Mouse (Mus musculus) cerebellum, adult 18-20 months (tissue): ENCODE results near the gene Bahcc1.

Experiments used
- DNase-seq, 2 experiments: peaks; one replicate each; pipeline ENCODE4 v3.0.0; 2021

Bahcc1 gene

GRCm38 (mm10) chr11:120262356-120262901 is 29.7 kb downstream of the Bahcc1 start:
- peak; percentile 76 to 78 for DNase-seq

DNA sequence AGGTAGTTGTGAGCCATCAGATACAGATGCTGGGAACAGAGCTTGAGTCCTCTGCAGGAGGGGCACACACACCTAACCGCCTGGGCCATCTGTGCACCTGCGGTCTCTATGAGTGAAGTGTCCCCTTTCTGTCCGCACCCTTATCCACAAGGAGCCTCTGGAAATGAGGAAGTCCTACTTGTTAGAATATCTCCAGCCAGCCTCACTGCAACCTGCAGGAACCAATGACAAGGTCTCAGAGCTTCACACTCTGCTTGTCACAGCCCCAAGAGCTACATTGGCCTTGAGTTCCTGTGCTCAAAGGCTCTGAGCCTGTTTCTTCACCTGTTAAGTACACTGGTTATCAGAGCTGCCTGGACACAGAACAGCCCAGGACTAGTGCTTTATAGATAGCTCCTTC is 30.4 kb downstream of the Bahcc1 start:
- DNase-seq = no peak

- no peak for DNase-seq
Measured at GRCm38 (mm10) chr11:120264008-120264407, 31.3 kb downstream of the Bahcc1 start.

DNA sequence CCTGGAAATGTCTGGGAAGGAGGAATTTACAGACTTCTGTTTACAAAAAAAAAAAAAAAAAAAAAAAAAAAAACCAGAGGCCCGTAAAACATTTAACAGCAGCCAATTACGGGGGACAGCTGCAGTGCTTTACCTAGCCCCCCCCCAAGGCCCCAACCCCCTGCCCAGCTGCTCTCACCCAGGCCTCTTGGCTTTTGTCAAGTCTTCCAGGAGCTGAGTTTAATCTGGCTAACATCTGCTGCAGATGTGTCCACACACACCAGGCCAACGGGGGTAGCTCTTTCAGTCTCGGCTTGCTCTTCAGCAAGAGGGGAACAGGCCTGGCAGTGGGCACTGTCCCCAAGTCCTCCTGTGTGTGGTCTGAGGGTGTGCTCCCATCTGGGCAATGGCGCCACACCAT is 32.7 kb downstream of the Bahcc1 start:
- DNase-seq = no peak

- DNase-seq = no peak
Measured at GRCm38 (mm10) chr11:120266259-120266758, 33.6 kb downstream of the Bahcc1 start.

- DNase-seq = no peak
Measured at GRCm38 (mm10) chr11:120267274-120267673, 34.5 kb downstream of the Bahcc1 start.

- DNase-seq = no peak
Measured at GRCm38 (mm10) chr11:120267676-120268075, 34.9 kb downstream of the Bahcc1 start.

GRCm38 (mm10) chr11:120268195-120268967 is 35.6 kb downstream of the Bahcc1 start:
- no peak for DNase-seq

GRCm38 (mm10) chr11:120269007-120269406 is 36.3 kb downstream of the Bahcc1 start:
- no peak for DNase-seq

GRCm38 (mm10) chr11:120269498-120270104 is 36.9 kb downstream of the Bahcc1 start:
- DNase-seq = no peak

DNA sequence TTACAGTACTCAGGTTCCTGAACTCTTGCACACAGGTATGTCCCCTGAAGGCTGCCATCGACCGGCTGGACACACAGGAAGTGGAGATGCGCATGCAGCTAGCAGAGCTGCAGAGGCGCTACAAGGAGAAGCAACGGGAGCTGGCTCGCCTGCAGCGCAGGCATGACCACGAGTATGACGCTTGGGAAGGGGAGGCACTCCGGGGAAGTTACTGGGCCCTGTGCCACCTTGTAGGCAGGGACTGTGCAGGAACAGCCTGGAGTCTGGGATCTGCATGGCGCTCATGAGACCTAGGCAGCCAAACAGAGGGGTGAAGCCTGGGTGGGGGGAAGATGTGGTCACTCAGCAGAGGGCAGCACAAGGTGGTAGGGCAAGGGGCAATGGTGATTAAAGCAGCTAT is 46.6 kb downstream of the Bahcc1 start:
- DNase-seq = no peak

DNA sequence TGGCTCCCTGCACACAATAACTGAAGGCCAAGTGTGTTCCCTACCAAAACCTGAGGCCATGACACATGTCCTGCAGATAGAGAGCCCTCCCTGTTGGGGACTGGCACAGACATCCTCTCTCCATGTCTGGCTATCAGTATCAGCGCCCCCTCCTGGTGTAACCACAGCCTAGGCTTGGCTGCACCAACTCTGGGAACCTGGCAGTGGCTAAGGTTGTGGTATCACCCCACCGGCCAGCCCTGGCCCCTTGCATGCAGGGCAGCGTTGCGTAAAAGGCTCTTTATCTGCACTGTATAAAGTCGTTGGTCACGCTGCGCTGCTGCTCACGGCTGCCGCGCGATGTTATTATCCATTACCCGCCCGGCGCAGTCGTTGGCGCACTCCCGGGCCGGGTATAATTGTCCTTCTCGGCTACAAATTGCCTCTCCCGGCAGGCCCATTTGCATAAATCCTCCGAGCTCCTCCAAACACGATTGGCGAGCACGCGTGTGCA is 47.6 kb downstream of the Bahcc1 start:
- peak; percentile 76 to 81 for DNase-seq

DNA sequence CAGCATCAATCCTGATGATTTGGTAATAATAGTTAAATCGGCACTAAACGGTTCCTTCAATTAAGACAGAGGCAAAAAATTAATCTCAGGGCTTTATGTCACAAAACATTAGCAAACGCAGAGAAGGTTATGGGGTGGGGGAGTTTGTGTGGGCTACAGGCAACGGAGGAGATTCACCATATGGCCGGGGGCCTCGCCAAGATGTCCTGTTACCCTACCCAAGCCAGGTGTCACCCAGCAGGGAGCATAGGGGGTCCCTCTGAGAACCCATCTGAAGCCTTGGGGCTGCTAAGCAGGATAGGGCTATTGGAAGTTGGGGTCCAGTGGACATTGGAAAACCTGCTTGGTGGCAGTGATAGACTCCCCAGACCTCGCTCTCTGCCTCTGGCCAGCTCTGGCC is 48.0 kb downstream of the Bahcc1 start:
- DNase-seq = no peak

- no peak for DNase-seq
Measured at GRCm38 (mm10) chr11:120281197-120281596, 48.5 kb downstream of the Bahcc1 start.

DNA sequence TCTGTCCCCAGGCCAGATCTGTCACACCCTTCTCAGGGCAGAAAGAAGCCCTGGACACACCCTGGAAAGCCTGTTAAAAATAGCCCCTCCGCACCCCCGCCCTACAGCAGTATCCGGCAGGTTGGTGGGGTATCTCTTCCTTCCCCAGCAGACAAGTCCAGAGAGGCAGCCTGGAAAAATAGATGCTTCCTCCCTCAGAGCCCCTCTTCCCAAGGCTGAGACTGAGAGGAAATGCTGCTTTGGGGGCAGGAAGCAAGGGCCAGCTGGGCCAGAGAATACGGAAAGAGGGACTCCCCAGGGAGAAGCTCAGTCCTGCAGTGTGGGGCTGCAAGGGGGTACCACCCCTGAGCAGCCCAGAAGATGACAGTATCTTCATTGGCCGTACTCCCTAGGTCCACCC is 50.8 kb downstream of the Bahcc1 start:
- DNase-seq = no peak

DNA sequence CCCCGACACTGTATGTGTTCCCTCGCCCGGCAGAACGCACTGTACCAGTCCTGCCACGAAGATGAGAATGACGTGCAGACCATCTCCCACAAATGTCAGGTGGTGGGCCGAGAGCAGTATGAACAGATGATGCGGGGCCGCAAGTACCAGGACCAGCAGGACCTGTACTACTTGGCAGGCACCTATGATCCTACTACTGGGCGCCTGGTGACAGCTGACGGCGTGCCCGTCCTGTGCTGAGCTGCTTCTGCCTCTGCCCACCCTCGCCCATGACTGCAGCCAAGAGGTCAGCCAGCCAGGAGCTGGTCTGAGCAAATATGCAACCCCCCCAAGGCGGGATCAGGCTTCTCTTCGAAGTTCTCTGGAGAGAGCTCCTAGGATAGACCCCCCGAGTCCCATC is 56.9 kb downstream of the Bahcc1 start:
- DNase-seq = no peak

GRCm38 (mm10) chr11:120290266-120290665 is 57.5 kb downstream of the Bahcc1 start:
- no peak for DNase-seq

DNA sequence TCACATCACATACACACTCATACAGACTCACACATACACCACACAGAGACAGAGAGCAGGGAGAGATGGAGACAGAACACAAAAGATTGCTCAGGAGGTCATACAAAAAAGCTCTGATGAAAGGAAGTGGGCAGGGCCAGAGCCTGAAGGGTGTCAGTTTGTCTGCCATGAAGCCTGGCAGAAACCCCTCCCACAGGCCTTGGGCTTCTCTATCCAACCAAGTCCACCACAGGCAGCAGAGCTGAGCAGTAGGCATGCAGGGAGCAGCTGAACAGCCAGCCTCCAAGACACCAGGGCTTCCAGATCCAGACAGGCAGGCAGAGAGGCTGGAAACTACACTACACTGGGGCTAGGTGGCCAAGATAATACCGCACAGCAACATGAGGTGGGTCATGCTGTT is 61.0 kb downstream of the Bahcc1 start:
- DNase-seq = no peak

DNA sequence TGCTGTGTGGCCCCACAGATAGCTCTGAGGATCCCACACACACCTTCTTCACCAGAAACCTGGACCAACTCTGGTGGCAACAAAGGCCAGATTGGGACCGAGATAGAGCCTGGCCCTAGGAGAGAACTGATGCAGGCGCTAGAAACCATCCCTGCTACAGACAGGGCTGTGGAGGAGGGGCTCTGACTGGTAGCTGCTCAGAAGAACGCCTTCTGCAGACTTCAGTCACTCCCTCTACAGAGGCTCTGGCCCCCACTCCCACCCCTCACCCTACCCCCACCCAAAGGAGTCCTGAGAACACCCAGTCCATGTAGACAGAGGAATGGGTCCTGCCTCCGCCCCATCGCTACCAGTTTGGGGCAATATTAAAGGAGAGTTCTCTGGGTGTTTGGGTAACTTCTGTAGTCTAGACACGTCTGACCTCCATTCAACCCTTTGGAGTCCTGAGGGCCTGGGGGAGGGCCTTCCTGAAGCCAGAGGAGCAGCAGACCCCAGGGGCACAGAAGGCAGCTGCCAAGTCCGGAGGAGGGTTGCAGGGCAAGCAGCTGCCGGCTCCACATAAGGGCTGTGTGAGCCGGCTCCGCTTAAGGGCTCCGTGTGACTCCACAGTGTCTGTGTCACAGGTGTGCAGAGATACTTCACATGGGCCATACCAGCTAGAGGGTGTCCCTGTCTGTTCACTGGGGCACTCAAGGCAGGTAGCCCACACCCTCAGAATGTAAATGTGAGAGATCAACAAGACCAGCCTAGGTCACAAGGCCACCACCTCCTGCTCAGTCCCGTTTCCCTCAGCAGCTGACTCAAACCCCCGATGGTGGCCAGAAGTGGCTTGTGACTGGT is 63.8 kb downstream of the Bahcc1 start:
- DNase-seq = no peak

DNA sequence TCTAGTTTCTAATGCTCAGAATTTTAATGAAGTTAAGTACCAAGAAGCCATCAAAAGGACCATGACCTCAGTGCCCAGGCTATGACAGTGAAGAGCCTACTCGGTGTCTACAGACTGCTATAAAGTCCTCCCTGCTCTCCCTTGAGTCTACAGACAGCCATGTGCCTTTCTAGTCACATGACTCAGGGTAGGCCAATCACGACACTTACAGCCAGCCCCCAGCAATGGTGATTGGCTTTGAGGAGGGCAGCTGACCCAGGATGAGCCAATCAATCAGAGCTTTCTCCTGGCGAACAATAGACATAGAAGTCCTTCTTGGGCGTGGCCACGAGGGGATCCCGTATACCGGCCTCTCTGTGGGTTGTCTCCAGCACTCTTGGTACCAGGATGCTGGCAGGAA is 65.0 kb downstream of the Bahcc1 start:
- DNase-seq = no peak

DNA sequence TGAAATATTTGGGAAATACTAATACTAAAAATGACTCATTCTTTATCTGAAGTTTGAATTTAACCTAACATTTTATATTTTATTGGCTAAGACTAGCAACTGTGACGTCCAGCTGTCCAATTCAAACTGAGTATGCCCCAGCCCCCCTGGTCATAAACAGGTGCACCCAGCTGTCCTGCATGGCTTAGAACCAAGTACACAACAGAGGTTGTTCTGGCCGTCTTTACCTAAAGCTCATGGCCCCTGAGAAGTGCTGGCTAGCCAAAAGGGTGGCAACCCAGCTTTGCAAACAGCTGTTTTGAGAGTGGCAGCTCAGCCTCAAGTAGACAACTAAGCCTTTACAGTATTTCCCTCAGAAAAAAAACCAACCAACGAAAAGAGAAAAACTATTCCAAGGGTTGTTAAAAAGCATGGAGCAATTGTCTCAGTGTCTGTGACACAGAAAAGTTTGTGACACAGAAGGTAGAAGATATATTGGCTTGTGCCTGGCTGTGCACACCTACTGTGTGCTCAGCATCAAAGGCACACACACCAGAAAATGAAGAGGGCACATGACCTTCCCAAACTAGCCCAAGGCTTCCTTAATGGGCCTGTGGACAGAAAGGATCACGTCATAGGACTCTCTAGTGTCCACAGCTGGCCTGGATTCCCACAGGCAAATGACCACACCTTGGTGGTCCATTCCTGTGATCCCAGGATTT is 65.8 kb downstream of the Bahcc1 start:
- no peak for DNase-seq

DNA sequence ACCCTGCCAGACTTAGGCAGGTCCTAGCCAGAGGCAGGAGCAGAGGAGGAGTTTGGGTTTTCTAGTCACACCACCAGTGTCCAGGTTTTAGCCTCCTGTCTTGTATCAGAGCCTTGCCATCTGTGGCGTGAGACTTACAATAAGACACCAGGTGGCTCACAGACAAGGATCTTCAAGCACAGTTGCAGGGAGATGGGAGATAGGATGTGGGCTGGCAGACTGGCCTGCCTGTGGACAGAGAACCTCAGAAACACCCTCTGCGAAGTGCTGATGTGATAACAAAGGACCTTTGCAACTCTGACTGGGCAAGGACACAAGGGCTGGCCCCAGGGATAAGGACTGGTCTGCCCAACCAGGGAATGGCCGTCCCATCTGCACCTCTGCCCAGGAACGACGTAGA is 66.7 kb downstream of the Bahcc1 start:
- no peak for DNase-seq
